Mouse (Mus musculus): ENCODE results near the gene Nif3l1.

Gene Nif3l1

DNA sequence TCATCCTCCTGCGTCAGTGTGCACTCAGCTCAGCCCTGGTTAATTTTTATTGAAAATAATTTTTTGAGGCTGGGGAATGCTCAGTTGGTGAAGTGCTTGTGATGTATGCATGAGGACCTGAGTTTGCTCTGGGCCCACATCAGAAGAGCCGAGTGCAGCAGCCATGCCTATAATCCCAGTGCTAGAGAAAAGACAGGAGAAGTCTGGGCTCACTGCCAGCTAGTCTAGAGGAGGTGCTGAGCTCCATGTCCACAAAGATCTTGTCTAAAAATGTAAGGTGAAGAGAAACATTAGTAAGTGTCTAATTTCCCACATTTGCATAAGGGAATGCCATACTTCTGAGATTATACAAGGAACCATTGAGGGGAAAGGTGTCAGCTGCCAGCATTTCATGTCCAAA, 13.9 kb downstream of the Nif3l1 start:
- no peak for DNase-seq

DNA sequence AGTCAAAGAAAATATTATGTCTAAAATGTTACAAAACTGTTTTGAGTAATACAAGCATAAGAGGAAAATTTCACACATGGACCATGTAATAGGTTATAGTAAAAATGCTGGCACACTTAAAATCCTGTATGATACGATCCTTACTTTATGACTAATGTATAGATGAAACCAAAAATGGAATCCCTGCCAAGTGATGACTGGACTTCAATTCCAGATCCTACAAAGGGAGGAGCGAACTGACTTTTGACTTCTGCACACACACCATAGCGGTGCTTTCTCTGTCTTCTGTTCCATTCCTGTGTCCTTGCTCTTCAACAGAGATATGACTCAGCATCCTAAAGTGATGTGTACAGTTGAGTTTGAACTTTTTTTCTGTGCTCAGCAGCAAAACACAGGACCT, 15.6 kb downstream of the Nif3l1 start:
- no peak for DNase-seq

DNA sequence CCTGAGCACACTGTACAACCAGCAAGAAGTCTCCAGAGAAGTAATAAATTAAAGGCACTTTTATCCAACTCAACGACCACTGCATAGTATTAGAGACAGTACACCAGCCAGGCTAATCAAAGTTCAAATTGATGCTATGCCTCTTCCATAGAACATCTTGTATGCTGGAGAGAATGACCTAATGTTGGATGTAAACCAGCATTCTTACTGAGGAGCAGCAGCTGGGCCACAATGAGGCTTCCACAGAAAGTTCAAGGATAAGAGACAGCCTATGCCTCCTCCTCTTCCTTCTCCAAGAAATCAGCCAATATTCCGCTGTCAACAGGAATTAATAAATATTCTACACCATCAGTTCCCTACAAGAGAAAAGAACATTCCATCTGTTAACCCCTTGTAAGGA, 19.0 kb downstream of the Nif3l1 start:
- DNase-seq: no peak

DNA sequence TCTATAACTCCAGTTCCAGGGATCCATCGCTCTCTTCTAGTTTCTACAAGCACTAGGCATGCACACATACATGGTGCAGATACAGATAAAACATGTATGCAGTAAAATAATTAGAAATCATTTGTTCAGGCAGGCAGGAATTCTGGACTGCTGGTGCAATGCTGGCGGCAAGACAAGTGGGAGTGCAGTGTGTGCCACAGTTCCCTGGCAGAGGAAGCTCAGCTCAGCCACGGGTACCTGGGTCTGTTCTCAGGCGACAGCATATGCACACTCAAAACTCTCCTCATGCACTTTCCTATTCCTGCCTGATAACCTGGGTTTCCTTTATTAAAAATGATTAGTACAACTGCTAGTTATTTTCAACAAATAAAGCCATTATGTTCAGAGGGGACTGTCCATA, 20.1 kb downstream of the Nif3l1 start:
- no peak for DNase-seq

DNA sequence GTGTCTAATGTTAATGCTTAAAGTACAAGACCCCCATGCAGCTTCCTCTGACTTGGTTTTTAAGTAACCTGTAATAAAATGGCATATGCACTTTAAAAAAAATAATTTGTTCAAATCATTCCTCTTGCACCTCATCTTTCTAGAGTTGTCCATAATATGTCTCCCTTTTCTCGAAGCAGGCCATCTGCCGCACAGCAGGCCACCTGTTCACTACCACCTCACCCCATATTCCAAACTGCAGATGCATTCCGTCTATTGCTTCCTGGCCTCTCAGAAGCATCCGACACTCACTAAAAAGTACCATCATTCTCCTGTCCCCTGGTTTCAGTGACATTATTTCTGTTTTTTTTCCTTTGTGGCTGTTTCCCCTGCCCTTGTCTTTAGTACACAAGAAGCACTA, 20.6 kb downstream of the Nif3l1 start:
- DNase-seq: no peak

DNA sequence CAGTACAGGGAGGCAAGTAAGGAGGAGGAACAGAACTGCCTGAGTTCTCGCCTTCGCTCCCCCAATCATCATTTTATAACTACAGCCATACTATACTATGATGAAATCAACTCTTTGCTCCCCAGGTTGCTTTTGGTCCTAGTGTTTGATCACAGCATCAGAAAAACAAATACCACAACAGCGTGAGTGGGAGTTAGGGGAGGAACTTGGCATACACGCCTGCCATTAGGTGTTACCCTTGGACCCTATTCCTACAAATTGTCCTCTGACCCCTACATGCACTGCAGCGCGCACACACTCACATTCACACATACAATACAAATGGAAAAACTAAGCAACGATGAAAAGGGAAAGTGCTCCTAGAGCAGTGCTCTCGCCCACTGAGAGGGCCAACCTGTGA, 30.7 kb downstream of the Nif3l1 start:
- DNase-seq: no peak

DNA sequence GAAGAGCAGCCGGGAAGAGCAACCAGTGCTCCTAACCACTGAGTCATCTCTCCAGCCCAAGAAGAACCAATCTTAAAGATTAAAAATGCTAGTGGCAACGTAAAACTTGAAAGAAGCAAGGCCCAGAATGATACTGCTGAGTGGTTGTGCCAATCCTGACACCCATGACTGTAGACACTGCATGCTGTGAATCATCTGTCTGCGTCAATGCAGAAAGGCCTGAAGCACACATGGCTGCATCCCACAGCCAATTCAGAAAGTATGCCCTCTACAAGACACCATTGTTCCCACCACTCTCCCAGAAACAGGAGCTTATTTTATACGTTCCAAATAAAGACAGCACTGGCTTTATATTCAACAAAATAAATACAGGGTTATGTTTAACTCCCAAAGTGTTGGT, 37.7 kb downstream of the Nif3l1 start:
- no peak for DNase-seq

DNA sequence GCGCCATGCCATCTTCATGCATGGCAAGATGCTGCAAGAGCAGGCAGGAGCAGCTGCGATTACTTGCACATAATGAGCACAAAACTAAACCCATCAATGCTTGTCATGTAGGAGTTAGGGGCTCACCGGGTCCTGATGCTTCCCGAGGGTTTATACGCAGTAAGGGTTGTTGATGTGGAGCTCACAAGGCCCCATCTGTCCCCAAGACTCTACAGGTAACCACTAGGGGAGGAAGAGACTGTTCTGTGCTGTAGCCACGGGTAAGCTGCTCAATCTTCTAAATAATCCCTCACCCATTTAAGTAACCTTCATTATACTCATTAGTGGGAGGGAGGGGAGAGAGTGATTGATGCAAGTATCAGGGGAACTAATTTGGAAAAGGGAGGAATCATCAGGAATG, 50.7 kb downstream of the Nif3l1 start:
- DNase-seq: no peak

DNA sequence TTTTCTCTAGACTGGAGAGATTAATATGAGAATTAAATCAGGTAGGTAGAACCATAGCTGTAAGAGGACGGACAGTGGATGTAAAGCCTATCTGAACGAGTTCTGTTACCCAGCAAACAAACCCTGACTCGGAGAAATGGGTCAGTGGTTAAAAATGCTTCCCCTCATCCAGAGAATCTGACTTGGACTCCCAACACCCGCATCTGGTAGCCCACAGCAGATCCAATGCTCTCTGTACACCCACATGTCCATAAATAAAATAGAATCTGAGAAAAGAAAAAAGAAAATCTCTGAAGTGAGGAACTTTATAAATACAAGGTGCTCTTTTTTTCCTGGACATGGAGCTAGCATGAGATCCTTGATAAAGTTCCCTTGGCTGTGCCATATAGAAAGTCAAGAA, 52.7 kb downstream of the Nif3l1 start:
- no peak for DNase-seq

DNA sequence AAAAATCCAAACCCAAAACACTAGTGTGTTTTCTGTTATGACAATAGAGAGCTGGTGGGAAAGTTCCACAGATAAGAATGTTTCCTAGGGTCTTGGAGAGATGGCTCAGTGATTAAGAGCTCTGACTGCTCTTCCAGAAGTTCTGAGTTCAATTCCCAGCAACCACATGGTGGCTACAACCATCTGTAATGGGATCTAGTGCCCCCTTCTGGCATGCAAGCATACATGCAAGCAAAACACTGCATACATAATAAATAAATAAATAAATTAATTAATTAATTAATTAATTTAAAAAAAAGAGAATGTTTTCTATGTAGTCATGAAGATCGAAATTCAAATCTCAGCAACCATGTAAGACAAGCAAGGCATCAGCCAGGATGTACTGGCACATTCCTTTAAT, 53.8 kb downstream of the Nif3l1 start:
- no peak for DNase-seq

DNA sequence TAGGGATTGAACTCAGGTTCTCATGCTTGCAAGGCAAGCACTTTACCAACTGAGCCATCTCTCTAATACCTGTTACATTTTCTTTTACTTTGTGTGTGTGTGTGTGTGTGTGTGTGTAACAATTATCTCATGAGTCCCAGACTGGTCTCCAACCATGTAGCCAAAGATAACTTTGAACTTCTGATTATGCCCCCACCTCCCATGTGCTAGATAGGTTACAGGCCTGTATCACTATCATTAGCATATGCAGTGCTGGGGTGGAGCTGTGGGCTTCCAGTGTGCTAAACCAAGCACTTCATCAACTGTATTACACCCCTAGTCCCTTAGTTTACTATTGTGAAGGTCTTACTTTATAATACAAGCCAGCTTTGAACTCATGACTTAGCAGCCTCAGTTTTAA, 58.2 kb downstream of the Nif3l1 start:
- DNase-seq: peak; percentile 75

DNA sequence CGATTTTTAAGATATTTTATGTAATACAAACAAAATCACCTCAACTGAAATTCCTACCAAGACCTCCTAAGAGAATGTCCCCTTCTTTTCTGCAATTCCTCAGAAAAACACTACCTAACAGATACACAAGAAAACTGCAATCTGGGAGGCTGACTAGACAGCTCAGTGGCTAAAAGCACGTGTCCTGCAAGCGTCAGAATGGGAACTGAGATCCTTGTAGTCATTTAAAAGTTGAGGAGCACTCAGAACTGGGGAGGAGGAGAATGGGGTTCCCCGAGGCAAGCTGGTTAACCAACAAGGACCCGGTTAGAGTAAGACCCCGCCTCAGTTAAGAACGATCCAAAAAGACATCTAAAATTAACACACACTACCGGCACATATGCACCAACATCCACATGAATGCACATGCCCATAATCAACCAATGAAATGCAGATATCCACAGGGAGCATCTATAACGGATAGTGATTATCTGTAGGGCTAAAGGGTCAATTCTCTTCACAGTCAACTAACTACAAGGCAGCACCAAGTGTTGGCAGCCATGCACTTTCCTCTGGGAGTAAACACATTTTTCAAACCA, 58.9 kb downstream of the Nif3l1 start:
- DNase-seq: peak; percentile 11

DNA sequence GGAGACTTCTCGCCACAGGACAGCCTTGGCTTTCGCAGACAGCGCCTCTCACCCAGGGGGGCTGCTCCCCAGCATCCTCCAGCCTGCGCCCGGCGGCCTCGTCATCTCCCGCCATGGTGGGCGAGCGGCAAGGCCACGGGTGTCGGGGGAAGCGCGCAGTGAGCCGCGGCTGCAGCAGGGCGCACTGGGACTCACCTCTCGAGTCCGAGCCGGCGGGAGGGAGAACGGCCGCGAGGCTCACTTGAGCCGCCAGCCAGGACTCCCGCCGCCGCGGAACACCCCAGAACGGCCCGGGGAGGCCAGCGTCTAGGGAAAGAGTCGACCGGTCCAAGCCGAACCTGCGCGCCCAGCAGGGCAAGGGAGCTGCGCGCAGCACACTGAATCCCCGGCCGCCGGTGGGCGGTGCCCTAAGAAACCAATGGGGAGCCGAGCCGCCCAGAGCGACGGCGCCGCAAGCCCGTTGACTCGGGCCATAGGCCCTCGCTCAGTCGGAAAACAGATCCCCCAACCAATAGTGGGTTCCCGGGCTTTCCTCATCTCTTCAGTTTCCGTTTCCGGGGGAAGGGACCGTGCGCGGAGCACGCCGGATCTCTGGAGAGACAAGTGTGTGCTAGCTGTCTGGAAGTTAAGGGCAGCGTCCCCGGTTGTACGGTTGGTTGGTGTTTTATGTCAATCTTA, 59.8 kb downstream of the Nif3l1 start, which contains the start of gene Orc2:
Orc2 (minus strand) TSS at position 533 of the 678 bp plus-strand sequence.
- DNase-seq: peak; percentile 94

DNA sequence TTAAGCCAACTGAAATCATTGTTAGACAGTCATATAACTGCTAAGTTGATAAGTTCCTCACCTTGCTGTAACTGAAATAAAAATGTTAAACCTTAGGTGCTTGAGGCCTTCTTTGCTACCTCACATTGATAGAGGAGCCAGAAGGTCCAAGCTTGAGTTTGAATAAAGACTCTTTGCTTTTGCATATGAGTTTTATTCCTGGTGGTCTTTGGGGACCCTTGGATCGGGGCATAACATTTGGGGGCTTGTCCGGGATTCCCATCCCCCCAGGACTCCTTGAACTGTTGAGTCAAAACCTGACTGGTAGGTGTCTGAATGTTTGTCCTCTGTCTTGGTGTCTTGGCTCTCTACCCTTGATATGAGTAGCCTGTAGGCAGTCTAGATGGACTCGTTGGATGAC, 62.3 kb downstream of the Nif3l1 start:
- DNase-seq: no peak
